ENCODE assay signal across 8 mouse cellular contexts in the genomic region with DNA sequence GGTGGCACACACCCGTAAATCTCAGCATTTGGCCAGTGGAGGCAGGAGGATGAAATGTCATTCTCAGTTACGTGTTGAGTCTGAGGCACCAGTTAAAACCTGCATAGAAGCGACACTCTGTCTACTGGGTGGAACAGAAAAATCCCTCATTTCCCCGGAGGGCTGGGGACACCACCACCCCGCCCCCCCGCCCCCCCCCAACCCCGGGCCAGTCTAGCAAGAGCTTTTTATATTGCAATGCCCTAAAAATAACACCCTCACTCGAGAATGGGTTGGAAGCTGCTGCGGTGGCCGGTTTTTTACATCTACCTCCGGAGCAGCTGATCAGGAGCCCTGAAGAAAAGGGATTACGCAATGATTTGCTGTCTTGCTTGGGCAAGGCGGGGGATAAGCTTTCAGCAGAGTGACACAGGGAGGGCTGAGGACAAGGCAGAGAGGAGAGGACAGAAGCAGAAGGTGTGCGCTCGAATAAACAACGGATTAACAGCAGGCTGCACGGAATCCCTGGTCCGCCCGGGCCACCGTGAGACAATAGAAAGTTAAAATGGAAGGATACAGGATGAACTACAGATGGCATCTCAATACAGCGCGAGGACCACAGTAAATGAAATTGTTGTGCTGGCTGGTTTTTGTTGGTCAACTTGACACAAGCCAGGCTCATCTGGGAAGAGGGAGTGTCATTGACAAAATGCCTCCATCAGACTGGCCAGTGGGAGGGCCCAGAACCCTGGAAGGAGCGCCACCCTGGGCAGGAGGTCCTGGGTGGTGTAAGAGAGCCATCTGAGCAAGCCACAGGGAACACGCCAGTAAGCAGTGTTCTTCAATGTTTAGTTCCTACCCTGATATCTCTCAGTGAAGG. TPM values are rescaled to one million over a fixed set of nuclear protein-coding genes. Genes with fewer than 3 reads are reported as not detected.
DNase-seq lines count a peak whose midpoint lies in the region; ATAC-seq lines count a peak whose summit lies in the region.

No protein-coding gene starts in this region.

- no peak overlapping the region for H3K27ac ChIP-seq in kidney, embryonic 16.5 days (ENCODE audit: low read length)
- peak overlapping the region; percentile 69 for H3K27ac ChIP-seq in forebrain, embryonic 16.5 days (ENCODE audit: low read length)
- no peak overlapping the region for H3K27ac ChIP-seq in intestine, embryonic 15.5 days
- H3K27ac ChIP-seq in midbrain, embryonic 12.5 days (replicated peaks): peak overlapping the region; percentile 72
- no peak overlapping the region for H3K27ac ChIP-seq in stomach, embryonic 15.5 days

- H3K4me1 ChIP-seq in kidney, embryonic 16.5 days (ENCODE audit: insufficient read depth, low read length): peaks cover 9% of the 10 kb centered on the region; the same call in 1 of the 2 replicates
- peaks cover 4% of the 10 kb centered on the region for H3K4me1 ChIP-seq in forebrain, embryonic 16.5 days (replicated peaks; ENCODE audit: control insufficient read depth, insufficient read depth, low read length)
- H3K4me1 ChIP-seq in intestine, embryonic 15.5 days (replicated peaks): peaks cover 6% of the 10 kb centered on the region; the same call in 1 of the 2 replicates
- peaks cover 6% of the 10 kb centered on the region for H3K4me1 ChIP-seq in midbrain, embryonic 12.5 days
- H3K4me1 ChIP-seq in stomach, embryonic 15.5 days: 0 out of 2 replicates have a peak, but pooled peaks cover 3% of the 10 kb centered on the region

- H3K9ac ChIP-seq in kidney, embryonic 16.5 days (replicated peaks; ENCODE audit: low read length): peak overlapping the region; percentile 47
- peak overlapping the region; percentile 66 for H3K9ac ChIP-seq in forebrain, embryonic 16.5 days (replicated peaks; ENCODE audit: low read depth, low read length)
- H3K9ac ChIP-seq in intestine, embryonic 15.5 days: 0 out of 2 replicates have a peak overlapping the region, but pooled peaks have one; percentile 3
- peak overlapping the region; percentile 41 for H3K9ac ChIP-seq in midbrain, embryonic 12.5 days (replicated peaks)
- 0 out of 2 replicates have a peak overlapping the region, but pooled peaks have one; percentile 25 for H3K9ac ChIP-seq in stomach, embryonic 15.5 days

- no peaks in the 10 kb centered on the region for H3K36me3 ChIP-seq in kidney, embryonic 16.5 days (ENCODE audit: insufficient read depth, low read length)
- H3K36me3 ChIP-seq in forebrain, embryonic 16.5 days (ENCODE audit: control insufficient read depth, insufficient read depth): no peaks in the 10 kb centered on the region
- H3K36me3 ChIP-seq in intestine, embryonic 15.5 days: no peaks in the 10 kb centered on the region
- no peaks in the 10 kb centered on the region for H3K36me3 ChIP-seq in midbrain, embryonic 12.5 days
- no peaks in the 10 kb centered on the region for H3K36me3 ChIP-seq in stomach, embryonic 15.5 days

- no peak for DNase-seq in kidney, adult 8-10 months
- peak; percentile 75 for DNase-seq in cerebellum, adult 11-12 months
- DNase-seq in ovary, postnatal 36 days (ENCODE audit: low spot score): no peak

- WGBS in kidney, embryonic 16.5 days: 5% methylated on average over 24 of the region's 24 CpGs
- WGBS in forebrain, embryonic 16.5 days: 4% methylated on average over 24 of the region's 24 CpGs
- 4% methylated on average over 24 of the region's 24 CpGs for WGBS in intestine, embryonic 15.5 days
- 3% methylated on average over 24 of the region's 24 CpGs for WGBS in midbrain, embryonic 12.5 days
- WGBS in stomach, embryonic 15.5 days: 5% methylated on average over 24 of the region's 24 CpGs

- peak; percentile 75 for ATAC-seq in kidney, embryonic 16.5 days (ENCODE audit: low FRiP score, low TSS enrichment)
- ATAC-seq in forebrain, embryonic 16.5 days: peak; percentile 73
- ATAC-seq in intestine, embryonic 15.5 days: peak; percentile 69
- ATAC-seq in midbrain, embryonic 12.5 days (ENCODE audit: low FRiP score, low read depth): peak; percentile 78
- ATAC-seq in stomach, embryonic 15.5 days (ENCODE audit: insufficient read depth, low FRiP score, low read depth): no peak

- peak overlapping the region; percentile 62 for H3K4me2 ChIP-seq in kidney, embryonic 16.5 days (replicated peaks; ENCODE audit: low read depth, low read length)
- H3K4me2 ChIP-seq in forebrain, embryonic 16.5 days (ENCODE audit: low read length): peak overlapping the region; percentile 64
- peak overlapping the region; percentile 65 for H3K4me2 ChIP-seq in intestine, embryonic 15.5 days (replicated peaks)
- H3K4me2 ChIP-seq in midbrain, embryonic 12.5 days (replicated peaks): peak overlapping the region; percentile 52
- peak overlapping the region; percentile 59 for H3K4me2 ChIP-seq in stomach, embryonic 15.5 days

- H3K4me3 ChIP-seq in kidney, embryonic 16.5 days (ENCODE audit: low read length): peak overlapping the region; percentile 29
- H3K4me3 ChIP-seq in forebrain, embryonic 16.5 days (replicated peaks; ENCODE audit: low read length): peak overlapping the region; percentile 43
- peak overlapping the region; percentile 25 for H3K4me3 ChIP-seq in intestine, embryonic 15.5 days (replicated peaks)
- peak overlapping the region; percentile 29 for H3K4me3 ChIP-seq in midbrain, embryonic 12.5 days
- peak overlapping the region; percentile 28 for H3K4me3 ChIP-seq in stomach, embryonic 15.5 days (replicated peaks)

- H3K27me3 ChIP-seq in kidney, embryonic 16.5 days (ENCODE audit: insufficient read depth, low read length): no peaks in the 10 kb centered on the region
- no peaks in the 10 kb centered on the region for H3K27me3 ChIP-seq in forebrain, embryonic 16.5 days (replicated peaks; ENCODE audit: control insufficient read depth, insufficient read depth, low read length)
- no peaks in the 10 kb centered on the region for H3K27me3 ChIP-seq in intestine, embryonic 15.5 days (replicated peaks)
- H3K27me3 ChIP-seq in midbrain, embryonic 12.5 days: peaks cover 11% of the 10 kb centered on the region; the same call in 1 of the 2 replicates
- no peaks in the 10 kb centered on the region for H3K27me3 ChIP-seq in stomach, embryonic 15.5 days (replicated peaks)

- no peaks in the 10 kb centered on the region for H3K9me3 ChIP-seq in kidney, embryonic 16.5 days (ENCODE audit: low read length)
- H3K9me3 ChIP-seq in forebrain, embryonic 16.5 days (ENCODE audit: control insufficient read depth, low read length): no peaks in the 10 kb centered on the region
- H3K9me3 ChIP-seq in intestine, embryonic 15.5 days: no peaks in the 10 kb centered on the region
- H3K9me3 ChIP-seq in midbrain, embryonic 12.5 days: no peaks in the 10 kb centered on the region
- H3K9me3 ChIP-seq in stomach, embryonic 15.5 days: no peaks in the 10 kb centered on the region

RNA-seq across cellular contexts. Expression of a gene that starts 15.7 kb away (rescaled TPM):
- 45.7 and 61.2 TPM in 2 replicates for polyA plus RNA-seq in kidney, embryonic 16.5 days (2015; fragmentation: Nextera tagmentation; extraction: Ambion mirVana)
- polyA plus RNA-seq in forebrain, embryonic 16.5 days (2015; fragmentation: Nextera tagmentation; extraction: Ambion mirVana): 92.9 and 110 TPM in 2 replicates
- 49.9 and 54.7 TPM in 2 replicates for polyA plus RNA-seq in intestine, embryonic 15.5 days (2015; fragmentation: Nextera tagmentation; extraction: Ambion mirVana)
- polyA plus RNA-seq in midbrain, embryonic 12.5 days (2016; fragmentation: Nextera tagmentation; extraction: Ambion mirVana): 127 and 133 TPM in 2 replicates
- 57.6 and 58.3 TPM in 2 replicates for polyA plus RNA-seq in stomach, embryonic 15.5 days (2015; fragmentation: Nextera tagmentation; extraction: Ambion mirVana)

RNA-seq across cellular contexts. Expression of a gene that starts 32.9 kb away (rescaled TPM):
- 73.9 and 74.3 TPM in 2 replicates for polyA plus RNA-seq in kidney, embryonic 16.5 days (2015; fragmentation: Nextera tagmentation; extraction: Ambion mirVana)
- polyA plus RNA-seq in forebrain, embryonic 16.5 days (2015; fragmentation: Nextera tagmentation; extraction: Ambion mirVana): 61.2 and 64.0 TPM in 2 replicates
- polyA plus RNA-seq in intestine, embryonic 15.5 days (2015; fragmentation: Nextera tagmentation; extraction: Ambion mirVana): 51.9 and 53.1 TPM in 2 replicates
- polyA plus RNA-seq in midbrain, embryonic 12.5 days (2016; fragmentation: Nextera tagmentation; extraction: Ambion mirVana): 66.8 and 71.1 TPM in 2 replicates
- polyA plus RNA-seq in stomach, embryonic 15.5 days (2015; fragmentation: Nextera tagmentation; extraction: Ambion mirVana): 51.2 and 60.1 TPM in 2 replicates

RNA-seq across cellular contexts. Expression of a gene that starts 58.0 kb away (rescaled TPM):
- 67.0 and 73.5 TPM in 2 replicates for polyA plus RNA-seq in kidney, embryonic 16.5 days (2015; fragmentation: Nextera tagmentation; extraction: Ambion mirVana)
- polyA plus RNA-seq in forebrain, embryonic 16.5 days (2015; fragmentation: Nextera tagmentation; extraction: Ambion mirVana): 23.2 and 30.2 TPM in 2 replicates
- polyA plus RNA-seq in intestine, embryonic 15.5 days (2015; fragmentation: Nextera tagmentation; extraction: Ambion mirVana): 77.5 and 77.7 TPM in 2 replicates
- polyA plus RNA-seq in midbrain, embryonic 12.5 days (2016; fragmentation: Nextera tagmentation; extraction: Ambion mirVana): 21.8 and 23.8 TPM in 2 replicates
- 58.7 and 60.9 TPM in 2 replicates for polyA plus RNA-seq in stomach, embryonic 15.5 days (2015; fragmentation: Nextera tagmentation; extraction: Ambion mirVana)

Comparison
In these comparisons a context has a peak if more than half of its experiments do, and no peak if none do; other contexts are left out.
1. H3K27ac ChIP-seq: peak in forebrain, embryonic 16.5 days (single experiment) and midbrain, embryonic 12.5 days (single experiment); none in kidney, embryonic 16.5 days (single experiment), intestine, embryonic 15.5 days (single experiment) and stomach, embryonic 15.5 days (single experiment).
2. H3K9ac ChIP-seq: peak in every context shown above with its lines; median percentile 66 in forebrain, embryonic 16.5 days; 47 in kidney, embryonic 16.5 days; 41 in midbrain, embryonic 12.5 days; 25 in stomach, embryonic 15.5 days; 3 in intestine, embryonic 15.5 days.
3. Peak in every context shown above with its lines, with median percentiles within 50 percentile points of each other: H3K4me2 ChIP-seq and H3K4me3 ChIP-seq.